Mouse (Mus musculus): ENCODE measurements around the gene Lamtor2. TPM values are rescaled to one million over a fixed set of nuclear protein-coding genes. Genes with fewer than 3 reads are reported as not detected.
"Not testable (repeated sequence)": the region's sequence is repeated elsewhere in the genome, so short reads cannot be mapped to it uniquely, and the experiment has no call there.

The Lamtor2 gene
- 181 and 182 TPM in 2 replicates for polyA plus RNA-seq (2015; fragmentation: Nextera tagmentation; extraction: Ambion mirVana)

DNA sequence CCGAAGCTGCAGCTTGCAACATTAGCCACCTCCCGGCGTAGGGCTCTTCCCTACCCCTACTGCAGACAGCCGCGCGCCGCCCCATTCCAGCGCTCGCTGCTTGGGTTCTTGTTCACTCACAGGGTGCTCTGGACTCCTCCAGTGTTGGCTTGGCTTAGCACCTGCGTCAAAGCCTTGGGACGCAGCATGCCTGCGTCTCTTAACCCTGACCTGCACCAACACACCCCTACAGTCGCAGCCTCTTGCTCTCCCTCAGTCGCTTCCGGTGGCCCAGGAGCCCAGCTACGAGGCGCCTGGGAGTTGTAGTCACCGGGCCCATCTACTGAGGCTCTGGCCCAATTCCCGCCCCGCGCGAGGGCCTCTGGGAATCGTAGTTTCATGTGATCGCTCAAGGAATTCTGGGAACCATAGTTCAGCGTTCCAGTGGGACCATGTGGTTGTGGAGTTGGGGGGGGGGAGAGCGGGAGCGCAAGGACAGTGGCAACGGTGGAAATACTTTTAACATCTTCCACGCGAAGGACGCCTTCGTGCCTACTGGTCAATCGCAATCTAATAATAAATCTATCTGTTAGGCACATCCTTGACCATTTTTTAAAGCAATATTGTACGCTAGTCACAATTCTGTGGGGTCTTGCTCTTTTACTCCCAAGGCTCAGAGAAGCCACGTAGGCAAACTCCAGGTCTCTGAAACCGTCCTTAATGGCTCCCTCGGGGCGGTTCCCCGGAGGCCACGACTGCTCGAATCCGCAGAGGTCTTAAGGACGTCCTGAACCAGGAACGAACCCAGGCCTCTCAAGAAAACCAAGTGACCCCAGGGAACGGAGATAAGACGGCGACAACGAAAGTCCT, at the start of gene Lamtor2:
Gene Lamtor2, minus strand, starts transcription at position 399 of the 849 bp plus-strand sequence.
- H3K9me3 ChIP-seq = no peaks in the 10 kb centered on the region
- peak within 1 kb of the TSS; percentile 93 for H3K27ac ChIP-seq
- H3K4me3 ChIP-seq (replicated peaks) = peak within 1 kb of the TSS; percentile 93
- no peaks in the 10 kb centered on the region for H3K27me3 ChIP-seq
- peaks cover 43% of the 10 kb centered on the region for H3K4me1 ChIP-seq (replicated peaks)
- under 1% methylated on average over 48 of the region's 48 CpGs for WGBS
- H3K36me3 ChIP-seq = peaks cover 29% of the 10 kb centered on the region
- peak within 1 kb of the TSS; percentile 92 for H3K9ac ChIP-seq (replicated peaks)
- peak; percentile 93 for ATAC-seq
- H3K4me2 ChIP-seq (replicated peaks) = peak within 1 kb of the TSS; percentile 81

DNA sequence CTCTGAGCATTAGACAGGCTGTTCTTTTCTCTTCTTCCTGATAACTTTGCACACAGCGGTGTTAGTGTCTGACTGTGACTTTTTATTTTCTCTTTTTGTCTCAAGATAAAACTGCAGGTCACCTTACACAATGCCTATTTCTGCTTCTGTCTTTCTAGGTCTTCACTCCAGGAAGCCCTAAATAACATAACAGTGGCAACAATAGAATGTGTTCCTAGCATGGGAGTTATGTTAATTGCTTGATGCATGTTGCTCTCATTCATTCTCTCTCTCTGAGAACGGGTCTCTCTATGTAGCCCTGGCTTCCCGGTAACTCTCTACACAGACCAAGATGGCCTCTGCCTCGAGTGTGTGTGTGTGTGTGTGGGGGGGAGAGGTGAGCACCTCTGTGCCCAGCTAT, 49.6 kb upstream of the Lamtor2 start:
- H3K9me3 ChIP-seq = no peaks in the 10 kb centered on the region
- no peaks in the 10 kb centered on the region for H3K36me3 ChIP-seq
- no peak overlapping the region for H3K27ac ChIP-seq
- H3K9ac ChIP-seq (replicated peaks) = no peak overlapping the region
- 74% methylated on average over 4 of the region's 4 CpGs for WGBS
- no peak overlapping the region for H3K4me2 ChIP-seq (replicated peaks)
- no peak overlapping the region for H3K4me3 ChIP-seq (replicated peaks)
- no peaks in the 10 kb centered on the region for H3K27me3 ChIP-seq
- no peak for ATAC-seq
- peaks cover 5% of the 10 kb centered on the region for H3K4me1 ChIP-seq (replicated peaks)

DNA sequence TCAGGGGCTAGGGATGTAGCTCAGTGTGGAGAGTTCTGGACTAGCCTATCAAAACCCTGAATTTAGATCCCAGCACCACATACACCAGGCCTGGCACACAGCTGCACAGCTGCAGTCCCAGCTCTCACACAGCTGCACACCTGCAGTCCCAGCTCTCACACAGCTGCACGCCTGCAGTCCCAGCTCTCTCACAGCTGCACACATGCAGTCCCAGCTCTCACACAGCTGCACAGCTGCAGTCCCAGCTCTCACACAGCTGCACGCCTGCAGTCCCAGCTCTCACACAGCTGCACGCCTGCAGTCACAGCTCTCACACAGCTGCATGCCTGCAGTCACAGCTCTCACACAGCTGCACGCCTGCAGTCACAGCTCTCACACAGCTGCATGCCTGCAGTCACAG, 43.7 kb upstream of the Lamtor2 start:
- H3K4me2 ChIP-seq (replicated peaks); H3K27me3 ChIP-seq; H3K4me1 ChIP-seq (replicated peaks); H3K9ac ChIP-seq (replicated peaks); H3K4me3 ChIP-seq (replicated peaks); ATAC-seq; H3K36me3 ChIP-seq; H3K9me3 ChIP-seq; H3K27ac ChIP-seq: not testable (repeated sequence)
- 78% methylated on average over 4 of the region's 4 CpGs for WGBS

GRCm38 (mm10) chr3:88593893-88594580, 41.2 kb upstream of the Lamtor2 start:
- Histone ChIP-seq H3K4me3 (replicated peaks) (no peak overlapping the region), H3K9me3 (no peaks in the 10 kb centered on the region), H3K4me2 (replicated peaks) (no peak overlapping the region), H3K27me3 (no peaks in the 10 kb centered on the region), H3K36me3 (0 out of 2 replicates have a peak, but pooled peaks cover 4% of the 10 kb centered on the region), H3K27ac (no peak overlapping the region), H3K4me1 (replicated peaks) (peaks cover 6% of the 10 kb centered on the region), H3K9ac (replicated peaks) (no peak overlapping the region)
- ATAC-seq = no peak
- 68% methylated on average over 10 of the region's 10 CpGs for WGBS

DNA sequence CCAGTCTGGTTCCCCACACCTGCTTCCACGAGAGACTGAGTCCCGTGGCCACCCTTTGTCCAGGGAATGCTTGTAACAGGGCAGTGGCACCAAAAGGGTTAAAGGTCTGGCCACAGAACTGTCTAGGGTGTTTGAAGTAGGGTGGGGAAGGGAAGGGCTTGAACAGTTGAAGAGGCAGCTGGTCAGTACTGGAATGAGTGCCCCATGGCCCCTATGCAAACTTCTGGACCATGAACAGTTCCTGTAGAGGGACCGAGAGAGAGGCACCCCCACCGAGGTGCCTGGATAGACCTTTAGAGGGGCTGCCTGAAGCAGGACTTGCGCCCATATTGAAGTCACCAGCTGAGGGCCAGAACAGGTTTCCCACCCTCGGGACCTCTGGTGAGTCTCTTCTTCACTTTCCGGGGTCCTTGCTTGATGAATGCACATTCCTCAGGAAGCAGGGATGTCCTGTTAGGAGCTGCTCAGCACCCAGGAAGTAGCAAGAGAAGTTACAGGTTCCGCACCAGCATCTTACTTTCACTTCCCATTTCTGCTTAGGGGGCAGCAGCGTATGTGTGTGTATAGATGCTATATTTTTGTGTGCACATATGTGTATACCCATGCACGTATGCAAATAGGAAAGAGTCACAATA, 40.2 kb upstream of the Lamtor2 start:
- Histone ChIP-seq H3K4me3 (replicated peaks) (no peak overlapping the region), H3K27ac (no peak overlapping the region), H3K36me3 (peaks cover 12% of the 10 kb centered on the region), H3K27me3 (no peaks in the 10 kb centered on the region), H3K4me1 (replicated peaks) (peaks cover 6% of the 10 kb centered on the region), H3K9ac (replicated peaks) (no peak overlapping the region), H3K4me2 (replicated peaks) (no peak overlapping the region), H3K9me3 (no peaks in the 10 kb centered on the region)
- ATAC-seq = no peak
- 71% methylated on average over 10 of the region's 10 CpGs for WGBS

DNA sequence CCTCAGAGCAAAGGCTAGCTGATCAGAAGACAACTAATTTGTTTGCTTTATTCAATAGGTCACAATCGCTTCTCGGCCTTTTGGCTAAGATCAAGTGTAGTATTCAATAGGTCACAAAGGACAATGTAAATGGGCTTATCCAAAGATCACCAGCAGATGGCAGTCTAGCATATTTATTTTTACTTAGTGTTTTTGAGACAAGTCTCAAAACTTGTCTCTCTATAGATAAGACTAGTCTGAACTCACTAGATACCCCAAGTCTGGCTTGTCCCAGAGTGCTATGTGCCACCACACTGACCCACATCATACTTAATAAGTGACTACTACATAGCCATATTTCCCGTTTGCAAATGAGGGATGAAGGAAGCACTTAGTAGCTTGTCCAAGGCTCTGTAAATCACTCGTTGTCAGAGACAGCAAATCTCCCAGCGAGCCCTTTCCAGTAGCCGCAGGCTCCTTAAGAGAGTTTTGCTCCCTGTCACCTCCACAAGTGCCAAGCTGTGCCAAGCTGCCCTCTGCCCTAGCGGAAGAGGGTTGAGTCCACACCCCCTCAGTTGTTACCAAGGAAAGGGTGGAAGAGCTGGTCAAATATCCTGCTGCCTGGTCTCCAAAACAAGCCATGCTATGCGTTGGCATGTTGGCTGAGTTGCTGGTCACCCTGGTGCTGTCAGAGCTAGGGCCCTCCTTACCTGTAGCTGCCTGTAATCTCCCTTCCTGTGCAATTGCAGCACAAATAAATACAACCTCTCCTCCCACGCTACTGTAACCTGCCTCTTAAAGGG, 39.3 kb upstream of the Lamtor2 start:
- no peak overlapping the region for H3K4me2 ChIP-seq (replicated peaks)
- no peaks in the 10 kb centered on the region for H3K27me3 ChIP-seq
- H3K4me3 ChIP-seq (replicated peaks) = no peak overlapping the region
- 37% methylated on average over 9 of the region's 9 CpGs for WGBS
- H3K4me1 ChIP-seq (replicated peaks) = peaks cover 6% of the 10 kb centered on the region
- no peaks in the 10 kb centered on the region for H3K9me3 ChIP-seq
- no peak overlapping the region for H3K9ac ChIP-seq (replicated peaks)
- H3K27ac ChIP-seq = no peak overlapping the region
- ATAC-seq = 0 out of 2 replicates have a peak, but pooled peaks have one; percentile 11
- H3K36me3 ChIP-seq = peaks cover 21% of the 10 kb centered on the region

DNA sequence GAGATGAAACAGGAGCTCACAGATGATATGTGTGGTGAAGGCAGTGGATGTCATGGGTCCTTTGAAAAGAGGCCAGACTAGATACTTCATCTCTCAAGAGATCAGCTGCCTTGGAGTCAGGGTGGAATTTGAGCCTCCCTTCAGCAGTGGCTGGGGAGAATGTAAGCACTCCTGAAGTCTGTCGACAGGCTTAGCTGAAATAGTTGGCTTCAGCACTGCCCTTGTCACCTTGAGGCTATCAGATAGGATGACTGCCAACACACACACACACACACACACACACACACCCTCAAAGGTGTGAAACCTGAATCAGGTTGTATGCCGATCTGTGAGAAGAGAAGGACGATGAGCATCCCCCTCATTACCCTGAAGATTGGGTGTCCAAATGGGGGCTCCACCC, 38.2 kb upstream of the Lamtor2 start:
- WGBS = 50% methylated on average over 3 of the region's 3 CpGs
- no peak for ATAC-seq
- Histone ChIP-seq H3K27ac (no peak overlapping the region), H3K27me3 (no peaks in the 10 kb centered on the region), H3K9ac (replicated peaks) (no peak overlapping the region; the same call in 1 of the 2 replicates), H3K4me1 (replicated peaks) (peaks cover 6% of the 10 kb centered on the region), H3K9me3 (no peaks in the 10 kb centered on the region), H3K36me3 (peaks cover 32% of the 10 kb centered on the region), H3K4me3 (replicated peaks) (no peak overlapping the region), H3K4me2 (replicated peaks) (no peak overlapping the region)

GRCm38 (mm10) chr3:88590246-88590645, 37.4 kb upstream of the Lamtor2 start:
- no peak overlapping the region for H3K4me2 ChIP-seq (replicated peaks)
- no peak overlapping the region for H3K27ac ChIP-seq
- H3K4me1 ChIP-seq (replicated peaks) = peaks cover 6% of the 10 kb centered on the region
- WGBS = 28% methylated on average over 5 of the region's 5 CpGs
- no peak overlapping the region for H3K4me3 ChIP-seq (replicated peaks)
- H3K9me3 ChIP-seq = no peaks in the 10 kb centered on the region
- ATAC-seq = no peak
- H3K36me3 ChIP-seq = peaks cover 39% of the 10 kb centered on the region
- no peaks in the 10 kb centered on the region for H3K27me3 ChIP-seq
- H3K9ac ChIP-seq (replicated peaks) = no peak overlapping the region

DNA sequence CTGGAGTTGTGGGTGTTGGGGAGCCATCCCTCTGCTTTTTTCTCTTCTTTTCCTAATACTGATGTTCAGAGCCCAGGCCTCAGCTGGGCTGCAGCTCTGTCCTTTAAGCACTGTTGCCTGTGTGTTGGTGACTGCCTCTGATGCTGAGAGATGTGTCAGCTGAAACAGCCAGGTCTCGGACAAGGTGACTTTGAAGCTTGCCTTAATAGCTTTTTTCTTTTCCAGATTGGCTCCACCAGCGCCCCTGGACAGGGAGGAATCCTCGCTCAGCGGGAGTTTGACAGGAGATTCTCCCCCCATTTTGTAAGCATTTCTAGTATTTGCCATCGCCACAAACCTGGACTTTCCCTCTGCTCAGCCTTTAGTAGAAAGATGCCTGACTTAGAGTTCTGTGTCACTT, 33.8 kb upstream of the Lamtor2 start:
- no peak overlapping the region for H3K4me3 ChIP-seq (replicated peaks)
- WGBS = 96% methylated on average over 5 of the region's 5 CpGs
- H3K27me3 ChIP-seq = no peaks in the 10 kb centered on the region
- H3K27ac ChIP-seq = no peak overlapping the region
- peaks cover 68% of the 10 kb centered on the region for H3K36me3 ChIP-seq
- H3K9me3 ChIP-seq = no peaks in the 10 kb centered on the region
- H3K4me1 ChIP-seq (replicated peaks) = peaks cover 4% of the 10 kb centered on the region
- H3K4me2 ChIP-seq (replicated peaks) = no peak overlapping the region
- no peak for ATAC-seq
- no peak overlapping the region for H3K9ac ChIP-seq (replicated peaks)

DNA sequence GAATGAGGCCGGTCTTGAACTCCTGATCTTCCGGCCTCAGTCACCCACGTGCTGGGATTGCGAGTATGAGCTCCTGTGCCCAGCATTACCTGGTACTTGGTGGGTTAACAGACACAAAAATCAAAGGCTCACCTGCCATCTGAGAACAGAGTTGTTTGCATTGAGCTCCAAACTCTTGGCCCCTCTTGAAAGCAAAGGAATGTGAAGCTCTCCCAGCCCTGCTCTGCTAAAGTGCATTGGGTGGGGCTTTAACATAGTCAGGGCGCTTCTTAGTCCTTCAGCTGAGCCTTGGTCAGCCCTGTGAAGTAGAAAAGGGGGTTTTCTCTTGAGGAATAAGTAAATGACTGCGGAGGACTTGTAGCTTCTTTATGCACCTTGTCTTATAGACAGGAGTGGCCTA, 32.9 kb upstream of the Lamtor2 start:
- no peak overlapping the region for H3K27ac ChIP-seq
- H3K27me3 ChIP-seq = no peaks in the 10 kb centered on the region
- no peak overlapping the region for H3K9ac ChIP-seq (replicated peaks)
- H3K36me3 ChIP-seq = peaks cover 77% of the 10 kb centered on the region
- ATAC-seq = no peak
- 96% methylated on average over 6 of the region's 6 CpGs for WGBS
- H3K4me3 ChIP-seq (replicated peaks) = no peak overlapping the region
- no peak overlapping the region for H3K4me2 ChIP-seq (replicated peaks)
- H3K4me1 ChIP-seq (replicated peaks) = peaks cover 5% of the 10 kb centered on the region
- no peaks in the 10 kb centered on the region for H3K9me3 ChIP-seq

- Histone ChIP-seq H3K36me3 (peaks cover 38% of the 10 kb centered on the region), H3K9ac (replicated peaks) (peak overlapping the region; percentile 97), H3K27me3 (no peaks in the 10 kb centered on the region), H3K9me3 (no peaks in the 10 kb centered on the region), H3K27ac (peak overlapping the region; percentile 68), H3K4me2 (replicated peaks) (peak overlapping the region; percentile 97), H3K4me3 (replicated peaks) (peak overlapping the region; percentile 96), H3K4me1 (replicated peaks) (peaks cover 14% of the 10 kb centered on the region)
- peak; percentile 88 for ATAC-seq
- under 1% methylated on average over 34 of the region's 34 CpGs for WGBS
Observed at GRCm38 (mm10) chr3:88579454-88580117, 26.7 kb upstream of the Lamtor2 start.
